Mouse (Mus musculus): Measurements from ENCODE around the gene Gcnt7. TPM values are rescaled to one million over a fixed set of nuclear protein-coding genes. Genes with fewer than 3 reads are reported as not detected.

The Gcnt7 gene
- total RNA-seq, 2 experiments from 2014 or later = not detected

DNA sequence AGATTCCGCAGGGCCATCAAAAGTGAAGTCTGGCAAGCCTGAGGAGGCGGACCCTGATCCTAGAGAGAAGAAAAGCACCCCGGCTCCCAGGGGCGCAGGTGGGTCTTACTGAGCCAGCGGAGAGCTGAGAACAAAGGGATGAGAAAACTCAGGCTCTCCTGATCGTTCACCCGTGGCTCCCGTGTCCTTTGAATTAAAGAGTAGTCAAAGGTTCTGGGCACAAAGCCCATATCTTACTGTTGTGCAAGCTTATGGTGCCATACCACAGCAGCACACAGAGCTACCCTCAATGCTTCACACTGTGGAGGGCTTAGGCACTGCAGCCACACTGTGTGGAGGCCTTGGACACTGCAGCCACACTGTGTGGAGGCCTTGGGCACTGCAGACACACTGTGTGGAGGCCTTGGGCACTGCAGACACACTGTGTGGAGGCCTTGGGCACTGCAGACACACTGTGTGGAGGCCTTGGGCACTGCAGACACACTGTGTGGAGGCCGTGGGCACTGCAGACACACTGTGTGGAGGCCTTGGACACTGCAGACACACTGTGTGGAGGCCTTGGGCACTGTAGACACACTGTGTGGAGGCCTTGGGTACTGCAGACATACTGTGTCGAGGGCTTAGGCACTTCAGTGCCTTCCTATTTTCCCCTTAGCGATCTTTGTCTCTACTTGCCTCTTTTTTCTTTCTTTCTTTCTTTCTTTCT, 8.2 kb upstream of the Gcnt7 start:
- DNase-seq (ENCODE audit: low spot score) = no peak
- intact Hi-C loops (cut with DNase I) = no loop called here

DNA sequence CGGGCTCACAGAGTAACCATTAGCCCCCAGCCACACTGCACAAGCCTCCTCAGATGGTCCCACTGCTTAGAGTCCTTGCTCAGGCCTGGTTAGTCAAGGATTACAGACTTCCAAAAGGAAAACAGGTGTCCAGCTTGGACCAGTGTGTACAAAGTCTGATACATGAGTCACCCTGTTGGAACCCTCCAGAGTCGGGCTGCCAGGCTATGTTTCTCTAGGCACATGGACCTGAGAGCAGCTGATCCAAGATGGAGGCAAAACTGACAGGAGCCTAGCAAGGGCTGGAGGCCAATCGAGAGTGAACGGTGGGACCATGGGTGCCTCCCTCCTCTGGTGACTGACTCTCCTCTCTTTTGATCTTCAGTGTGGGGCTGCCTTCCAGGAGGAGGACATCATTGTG, 4.4 kb upstream of the Gcnt7 start:
- intact Hi-C loops (cut with DNase I) = no loop called here
- no peak for DNase-seq (ENCODE audit: low spot score)

DNA sequence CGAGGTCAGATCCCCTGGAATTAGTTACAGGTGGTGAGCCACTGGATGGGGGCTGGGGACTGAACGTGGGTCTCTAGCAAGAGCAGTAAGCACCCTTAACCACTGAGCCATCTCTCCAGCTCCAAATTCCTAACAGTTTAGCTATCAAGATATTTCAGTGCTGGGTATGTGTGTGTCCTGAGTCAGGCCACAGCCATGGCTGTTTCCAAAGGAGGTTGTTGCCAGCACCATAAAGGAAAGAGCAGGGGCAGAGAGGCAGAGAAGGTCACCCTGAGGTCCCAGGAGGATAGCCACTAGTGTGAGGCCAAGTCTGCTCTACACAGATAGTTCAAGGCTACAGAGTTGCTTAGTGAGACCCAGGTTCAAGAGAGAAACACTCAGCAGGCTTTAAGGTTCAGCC, 2.3 kb upstream of the Gcnt7 start:
- intact Hi-C loops (cut with DNase I) = no loop called here
- no peak for DNase-seq (ENCODE audit: low spot score)

DNA sequence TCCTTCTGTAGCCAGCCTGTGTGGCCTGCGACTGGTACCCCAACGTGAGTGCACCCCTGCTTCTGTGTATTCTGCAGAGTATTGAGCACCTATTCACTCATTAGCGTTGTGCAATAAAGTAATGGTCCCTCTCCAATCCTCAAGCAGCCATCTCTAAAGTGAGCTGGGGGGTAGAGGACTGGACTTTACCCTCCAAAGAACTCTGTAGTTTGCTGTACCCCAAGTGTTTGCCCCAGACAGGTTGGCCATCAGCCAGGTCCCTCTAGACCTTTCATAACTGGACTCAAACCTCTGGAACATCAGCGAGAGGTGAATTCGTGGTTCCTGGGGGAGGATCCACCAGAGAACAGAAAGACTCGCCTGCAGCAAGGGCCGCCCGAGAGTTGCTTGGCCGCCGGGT, 5.9 kb downstream of the Gcnt7 start:
- intact Hi-C loops (cut with DNase I) = no loop called here
- no peak for DNase-seq (ENCODE audit: low spot score)

DNA sequence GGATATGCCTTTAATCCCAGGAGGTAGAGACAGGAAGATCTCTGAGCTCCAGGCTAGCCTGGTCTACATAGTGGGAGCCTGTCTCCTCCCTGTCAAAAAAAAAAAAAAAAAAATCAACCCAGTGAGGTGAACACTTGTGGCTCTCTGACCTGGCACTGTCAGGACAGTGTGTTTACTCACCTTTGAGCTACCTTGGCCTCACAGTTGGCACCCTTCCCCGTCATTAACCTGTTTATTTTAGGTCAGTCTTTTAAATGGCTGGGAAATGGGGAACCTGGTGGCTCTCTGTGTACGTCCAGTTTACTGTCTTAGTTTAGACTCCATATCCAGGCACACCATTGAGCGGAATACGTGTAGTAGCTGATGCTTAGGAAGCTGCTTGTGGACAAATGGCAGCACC, 6.4 kb downstream of the Gcnt7 start:
- intact Hi-C loops (cut with DNase I) = no loop called here
- no peak for DNase-seq (ENCODE audit: low spot score)

DNA sequence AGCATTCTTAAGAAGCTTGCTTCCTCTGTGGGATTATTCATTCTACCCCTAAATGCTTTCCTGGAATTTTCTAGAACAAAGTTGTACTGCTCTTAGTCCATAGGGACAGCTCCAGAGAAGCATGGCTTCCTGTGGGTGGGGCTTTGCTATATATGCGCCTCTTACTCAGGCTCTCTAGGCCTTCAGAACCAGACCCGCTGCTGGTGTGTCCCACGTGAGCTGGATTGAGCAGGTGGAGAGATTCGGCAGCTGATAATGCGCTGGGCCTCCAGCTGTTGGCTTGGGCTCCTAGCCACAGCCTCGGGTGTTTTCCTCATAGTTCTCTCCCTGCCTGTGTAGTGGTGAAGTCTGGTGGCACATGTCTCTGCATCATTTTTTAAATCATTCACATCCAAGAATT, 7.8 kb downstream of the Gcnt7 start:
- intact Hi-C loops (cut with DNase I) = no loop called here
- no peak for DNase-seq (ENCODE audit: low spot score)

DNA sequence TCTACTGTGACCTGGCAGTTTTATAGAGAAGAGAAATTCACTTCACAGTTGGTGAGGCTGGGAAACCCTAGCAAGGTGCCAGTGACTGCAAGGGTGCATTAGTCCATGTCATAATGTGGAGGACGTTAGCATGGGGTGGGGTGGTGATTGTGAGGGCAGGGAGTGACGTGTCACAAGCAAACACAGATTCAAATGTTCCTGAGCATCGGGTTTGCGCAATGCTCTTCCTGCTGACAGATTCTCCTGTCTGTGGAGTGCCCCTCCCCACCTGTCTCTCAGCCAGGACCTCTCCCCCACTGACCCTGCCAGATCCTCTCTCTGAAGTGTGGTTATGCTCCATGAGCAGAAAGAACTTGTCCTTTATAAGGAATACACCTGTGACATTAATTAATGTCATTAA, 10.1 kb downstream of the Gcnt7 start:
- DNase-seq (ENCODE audit: low spot score) = no peak
- intact Hi-C loops (cut with DNase I) = loop anchor here (5.0 kb wide), 1 partner anchor 226 kb away; no protein-coding TSS in a partner anchor

DNA sequence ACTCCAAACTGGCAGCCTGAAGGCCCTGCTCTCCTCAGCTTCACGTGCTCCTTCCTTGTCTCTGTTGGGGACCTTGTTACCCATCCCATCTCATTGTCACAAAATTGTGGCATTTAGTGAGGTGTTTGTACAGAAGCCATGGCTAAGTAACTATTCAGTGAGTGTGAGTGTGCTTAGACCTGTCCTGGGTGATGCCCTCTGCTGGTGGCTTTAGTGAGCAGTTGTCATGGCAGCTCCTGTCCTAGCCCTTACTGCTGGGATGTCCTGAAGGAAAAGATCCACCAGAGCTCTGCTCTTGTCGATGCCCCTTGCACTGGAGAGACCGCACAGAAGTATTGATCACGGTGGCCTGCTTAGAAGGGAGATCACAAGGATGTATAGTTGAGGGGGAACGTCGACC, 11.1 kb downstream of the Gcnt7 start:
- intact Hi-C loops (cut with DNase I) = loop anchor here (5.0 kb wide), 1 partner anchor 225 kb away; no protein-coding TSS in a partner anchor

DNA sequence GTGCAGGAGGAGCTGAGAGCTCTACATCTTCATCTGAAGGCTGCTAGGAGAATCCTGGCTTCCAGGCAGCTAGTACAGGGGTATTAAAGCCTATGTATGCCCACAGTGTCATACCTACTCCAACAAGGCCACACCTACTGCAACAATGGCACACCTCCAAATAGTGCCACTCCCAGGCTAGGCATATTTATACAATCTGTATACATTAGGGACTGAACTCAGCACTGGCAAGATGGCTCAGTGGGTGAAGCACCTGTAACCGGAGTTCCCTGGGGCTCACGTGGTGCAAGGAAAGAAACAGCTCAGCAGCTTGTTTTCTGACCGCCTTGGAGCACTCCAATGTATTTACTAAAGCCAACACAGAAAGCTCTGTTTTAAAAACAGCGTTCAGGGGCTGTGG, 12.8 kb downstream of the Gcnt7 start:
- intact Hi-C loops (cut with DNase I) = loop anchor here (5.0 kb wide), 1 partner anchor 223 kb away; no protein-coding TSS in a partner anchor

More for the DNA sequence above, 11.1 kb downstream of the Gcnt7 start:
- DNase-seq (ENCODE audit: low spot score) = no peak

DNA sequence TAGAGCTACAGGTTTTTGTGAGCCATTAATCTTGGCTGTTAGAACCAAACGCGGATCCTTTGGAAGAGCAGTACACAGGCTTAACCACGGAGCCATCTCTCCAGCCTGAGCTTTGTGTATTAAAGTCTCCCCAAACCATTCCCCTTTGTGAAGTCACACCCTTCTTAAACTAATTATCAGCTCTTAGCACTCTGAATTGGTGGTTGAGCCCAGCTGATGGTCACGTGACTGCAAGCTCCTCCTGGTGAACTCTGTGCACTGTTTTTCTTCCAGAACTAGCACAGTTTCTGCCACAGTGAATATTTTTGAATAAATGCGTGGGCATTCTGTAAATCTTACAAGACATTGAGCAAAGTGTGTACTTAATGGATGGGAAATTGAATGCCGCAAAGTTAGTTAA, 17.2 kb downstream of the Gcnt7 start:
- intact Hi-C loops (cut with DNase I) = loop anchor here (2.0 kb wide), 1 partner anchor 94 kb away; no protein-coding TSS in a partner anchor
- no peak for DNase-seq (ENCODE audit: low spot score)

More for the DNA sequence above, 12.8 kb downstream of the Gcnt7 start:
- no peak for DNase-seq (ENCODE audit: low spot score)

DNA sequence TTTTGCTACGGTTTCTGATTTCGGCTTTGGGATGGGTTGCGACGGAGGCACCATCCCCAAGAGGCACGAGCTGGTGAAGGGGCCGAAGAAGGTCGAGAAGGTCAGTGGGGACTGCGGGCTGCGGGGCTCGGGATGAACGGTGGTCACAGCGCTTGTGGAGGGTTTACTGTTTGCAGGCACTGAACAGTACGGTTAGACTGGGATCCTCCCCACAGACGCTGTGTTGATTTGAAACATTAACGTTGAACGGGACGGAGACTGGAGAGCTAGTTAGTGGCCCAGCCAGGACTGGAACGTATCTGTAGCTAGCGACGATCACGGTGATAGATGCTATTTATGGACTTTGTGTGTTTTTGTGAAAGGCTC, 17.8 kb downstream of the Gcnt7 start:
- intact Hi-C loops (cut with DNase I) = loop anchor here (2.0 kb wide), 1 partner anchor 94 kb away; no protein-coding TSS in a partner anchor
- DNase-seq (ENCODE audit: low spot score) = no peak

DNA sequence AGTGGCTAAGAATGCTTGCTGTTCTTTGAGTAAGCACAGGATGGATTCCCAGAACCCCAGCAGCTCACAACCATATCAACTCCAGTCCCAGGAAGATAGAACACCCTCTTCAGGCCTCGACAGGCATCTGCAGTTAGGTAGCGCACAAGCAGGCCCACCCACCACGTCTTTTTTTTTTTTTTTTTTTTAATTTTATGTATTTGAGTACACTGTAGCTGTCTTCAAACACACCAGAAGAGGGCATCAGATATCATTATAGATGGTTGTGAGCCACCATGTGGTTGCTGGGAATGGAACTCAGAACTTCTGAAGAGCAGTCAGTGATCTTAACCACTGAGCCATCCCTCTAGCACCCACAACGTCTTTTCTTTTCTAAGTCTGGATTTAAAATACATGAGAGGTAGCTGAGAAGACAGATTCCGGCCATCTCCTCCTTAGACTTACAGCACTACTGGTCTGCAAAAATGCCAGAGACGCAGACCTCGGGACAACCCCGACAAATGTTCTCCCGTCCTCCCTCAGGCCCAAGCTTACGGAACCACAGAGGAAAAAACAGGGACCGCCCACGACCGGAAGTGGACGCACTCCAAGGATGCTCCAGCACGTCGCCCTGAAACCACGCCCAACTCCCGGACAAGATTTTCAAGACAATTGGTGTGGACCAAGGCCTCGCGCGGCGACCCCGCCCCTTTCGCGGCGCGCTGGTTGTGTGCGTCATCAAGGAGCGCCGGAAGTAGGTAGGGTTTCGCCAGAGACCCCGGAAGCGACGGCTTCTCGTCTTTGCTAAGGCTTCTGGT, 18.4 kb downstream of the Gcnt7 start, which contains the start of gene Rtf2:
Rtf2 (plus strand) TSS at position 714 of the 797 bp plus-strand sequence.
- peak; percentile 98 for DNase-seq (ENCODE audit: low spot score)
- intact Hi-C loops (cut with DNase I) = loop anchor here (2.0 kb wide), 2 partner anchors 69 to 93 kb away; partner anchors contain the start of genes Aurka and Cstf1

DNA sequence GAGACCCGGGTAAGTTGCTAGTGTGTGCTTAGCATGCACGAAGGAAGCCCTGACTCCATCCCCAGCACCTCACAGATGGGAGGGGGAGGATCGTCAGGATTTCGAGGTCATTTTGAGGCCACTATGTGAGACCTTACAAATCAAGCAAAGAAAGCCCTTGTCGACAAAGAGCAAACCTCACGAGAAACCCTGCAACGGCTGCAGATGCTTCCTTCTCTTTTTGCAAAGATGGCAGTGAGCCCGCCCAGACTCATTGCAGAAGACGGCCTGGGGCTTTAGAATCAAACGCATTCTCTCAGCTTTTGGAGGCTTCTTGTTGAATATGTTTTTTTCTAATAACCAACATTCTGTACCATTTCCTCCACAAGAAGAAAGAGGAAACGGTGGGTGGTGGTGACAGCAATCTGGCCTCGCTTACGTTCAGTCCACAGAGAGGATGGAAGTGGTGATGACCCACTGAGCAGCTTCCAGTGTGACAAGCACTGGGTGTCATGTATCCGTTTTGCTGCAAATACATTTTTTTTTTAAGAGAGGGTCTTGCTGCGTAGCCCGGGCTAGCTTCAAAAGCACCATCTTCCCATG, 20.9 kb downstream of the Gcnt7 start:
- DNase-seq (ENCODE audit: low spot score) = no peak
- intact Hi-C loops (cut with DNase I) = no loop called here

DNA sequence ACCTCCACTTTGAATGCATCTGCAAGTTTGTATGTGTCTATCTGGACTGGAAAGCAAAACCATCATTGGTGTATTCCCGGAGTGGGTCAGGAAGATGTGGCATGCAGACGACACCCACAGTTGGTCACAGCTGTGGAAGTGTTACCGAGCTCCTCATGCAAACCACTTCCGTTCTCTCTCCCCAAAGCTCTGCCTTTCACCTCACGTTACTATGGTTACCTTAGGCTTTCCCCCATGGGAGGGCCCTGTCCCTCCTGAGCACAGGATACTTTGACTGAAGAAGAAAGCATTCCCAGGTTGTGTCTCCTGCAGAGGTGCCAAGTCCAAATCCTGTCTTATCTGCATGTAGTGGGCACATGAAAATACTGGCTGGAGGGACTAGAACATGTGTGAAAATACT, 24.6 kb downstream of the Gcnt7 start:
- DNase-seq (ENCODE audit: low spot score) = no peak
- intact Hi-C loops (cut with DNase I) = no loop called here

DNA sequence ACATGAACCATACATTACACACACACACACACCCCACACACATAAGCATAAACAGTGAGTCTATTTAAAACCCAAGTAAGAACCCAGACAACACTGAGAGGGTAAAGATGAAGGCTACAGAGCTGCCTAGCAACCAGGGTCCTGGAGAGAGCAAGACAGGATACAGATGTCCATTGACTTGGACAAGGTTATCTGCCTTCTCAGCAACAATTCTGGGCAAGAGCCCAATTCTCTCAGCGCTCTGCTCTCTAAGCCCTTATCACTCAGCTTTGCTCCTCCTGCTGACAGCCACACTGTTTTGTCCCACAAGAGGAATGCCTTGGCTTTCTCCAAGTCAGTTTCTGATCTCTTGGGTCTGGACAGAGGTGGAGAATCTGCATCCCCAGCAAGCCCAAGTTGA, 27.8 kb downstream of the Gcnt7 start:
- intact Hi-C loops (cut with DNase I) = no loop called here
- no peak for DNase-seq (ENCODE audit: low spot score)

DNA sequence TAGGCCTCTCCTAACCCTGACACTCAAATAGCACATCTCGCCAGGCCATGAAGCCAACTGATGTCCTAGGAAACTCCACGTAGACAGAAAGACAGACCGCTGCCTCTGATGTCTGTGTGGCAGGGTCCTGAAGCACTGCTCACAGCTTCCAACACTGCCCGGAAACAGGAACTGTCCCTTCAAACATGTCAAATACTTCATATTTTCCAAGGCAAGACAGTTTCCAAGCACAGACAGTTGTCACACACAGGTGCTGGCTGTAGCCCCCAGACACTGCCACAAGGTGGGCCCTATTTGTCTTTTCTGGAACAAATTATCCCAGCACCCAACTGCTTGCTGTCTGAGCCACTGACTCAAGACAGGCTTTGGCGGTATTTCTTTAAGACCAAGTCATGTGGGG, 40.2 kb downstream of the Gcnt7 start:
- no peak for DNase-seq (ENCODE audit: low spot score)
- intact Hi-C loops (cut with DNase I) = no loop called here

DNA sequence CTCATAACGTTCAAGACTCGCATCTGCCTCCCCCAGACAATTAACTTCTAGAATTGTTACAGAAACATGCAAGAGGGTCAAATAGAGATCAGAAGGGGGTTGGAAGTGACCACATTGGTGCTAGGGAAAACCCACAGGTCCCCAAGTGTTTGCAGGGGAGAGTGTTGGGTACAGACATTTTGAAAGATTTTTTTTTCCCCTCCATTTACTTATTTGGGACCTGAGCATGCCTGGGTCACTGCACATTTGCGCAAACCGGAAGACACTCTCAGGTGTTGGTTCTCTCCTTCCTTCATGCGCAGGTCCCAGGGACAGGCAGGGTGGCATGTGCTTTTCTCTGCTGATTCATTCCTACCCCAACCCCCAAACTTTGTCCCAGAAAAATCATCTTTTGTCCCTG, 41.5 kb downstream of the Gcnt7 start:
- intact Hi-C loops (cut with DNase I) = no loop called here
- DNase-seq (ENCODE audit: low spot score) = no peak

DNA sequence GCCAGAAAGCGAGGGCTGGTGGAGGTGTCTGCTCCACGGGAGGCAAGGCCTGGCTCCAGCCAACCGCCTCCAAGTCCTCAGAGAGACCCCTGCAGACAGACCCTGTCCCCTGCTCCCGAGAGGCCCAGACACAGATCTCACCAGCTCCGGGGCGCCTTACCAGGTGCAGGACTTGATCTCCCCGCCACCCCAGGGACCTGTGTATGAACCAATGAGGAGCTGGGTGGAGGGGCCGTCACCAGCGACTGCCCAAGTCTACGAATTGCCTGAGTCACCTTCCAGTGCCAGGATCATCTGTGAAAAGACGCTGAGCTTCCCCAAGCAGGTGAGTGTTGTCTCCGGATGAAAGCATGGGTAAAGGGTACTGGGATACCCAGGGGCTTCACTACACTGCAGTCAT, 42.2 kb downstream of the Gcnt7 start:
- no peak for DNase-seq (ENCODE audit: low spot score)
- intact Hi-C loops (cut with DNase I) = no loop called here

DNA sequence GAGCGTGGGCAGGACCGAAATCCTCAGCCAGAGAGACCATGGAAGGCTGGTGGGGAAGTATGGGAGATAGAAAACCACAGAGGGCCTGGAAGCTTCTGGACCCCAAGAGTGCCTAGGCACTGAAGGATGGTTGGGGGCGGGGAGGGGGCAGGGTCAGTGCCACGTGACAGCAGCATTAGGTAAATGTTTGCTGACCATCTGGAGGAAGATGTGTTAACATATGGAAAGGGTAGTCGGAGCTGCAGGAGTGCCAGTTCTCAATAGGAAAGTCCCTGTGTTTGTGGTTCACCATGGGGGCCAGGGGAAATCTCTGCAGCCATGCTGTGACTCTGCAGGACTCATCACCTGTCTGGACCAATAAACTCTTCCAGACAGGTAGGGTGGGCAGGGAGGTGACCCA, 44.5 kb downstream of the Gcnt7 start:
- intact Hi-C loops (cut with DNase I) = no loop called here
- DNase-seq (ENCODE audit: low spot score) = no peak

DNA sequence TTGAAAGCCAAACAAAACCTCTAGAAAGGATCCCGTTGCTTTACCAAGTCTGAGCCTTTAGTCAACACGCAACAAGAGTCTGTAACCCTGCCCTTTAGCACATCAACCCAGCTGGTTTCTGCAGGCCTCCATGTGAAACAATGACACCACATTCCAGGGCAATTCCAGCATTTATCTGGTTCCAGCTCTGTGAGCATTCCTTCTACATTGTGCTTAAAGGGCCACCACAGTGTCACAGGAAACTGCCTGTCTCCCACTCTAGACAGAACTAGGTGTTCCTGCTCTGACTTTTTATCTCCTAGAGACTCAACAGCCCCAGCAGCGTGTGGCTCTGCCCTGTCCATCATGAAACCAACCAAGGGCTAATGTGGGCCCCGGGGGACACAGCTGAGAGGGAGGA, 45.1 kb downstream of the Gcnt7 start:
- DNase-seq (ENCODE audit: low spot score) = no peak
- intact Hi-C loops (cut with DNase I) = no loop called here

DNA sequence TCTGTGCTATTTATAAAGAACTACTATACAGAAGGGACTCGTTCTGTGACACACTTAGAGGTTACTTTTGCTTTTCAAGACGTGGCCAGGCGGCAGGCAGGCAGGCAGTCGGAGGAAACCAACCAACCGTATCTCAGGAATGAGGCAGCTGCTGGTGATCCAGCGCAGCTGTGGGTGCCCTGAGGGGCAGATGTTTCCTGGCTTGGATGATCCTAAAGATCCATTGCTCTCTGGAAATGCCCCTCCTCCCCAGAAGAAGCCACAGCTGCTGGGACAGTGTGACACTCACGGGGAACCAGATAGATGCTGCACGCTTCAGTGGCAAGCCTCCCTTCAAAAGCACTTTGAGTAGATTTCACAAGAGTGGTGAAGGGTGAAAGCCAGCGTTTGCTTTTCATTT, 45.9 kb downstream of the Gcnt7 start:
- no peak for DNase-seq (ENCODE audit: low spot score)
- intact Hi-C loops (cut with DNase I) = no loop called here
